Mouse (Mus musculus) cerebellum, adult 2 months (tissue): Measurements from ENCODE around the gene Gm6034.
"Not testable (repeated sequence)": the region's sequence is repeated elsewhere in the genome, so short reads cannot be mapped to it uniquely, and the experiment has no call there.

Experiments used
- CTCF ChIP-seq: fragments of 200-500 bp; IDR thresholded peaks from 2 replicates; pipeline ENCODE4 v1.5.1; 2011; ENCODE audit warnings: low read depth, mild to moderate bottlenecking, control low read depth, low read length, moderate library complexity, borderline replicate concordance; ENCODE audit not compliant: insufficient read depth
- POLR2A ChIP-seq: fragments of 200-500 bp; IDR thresholded peaks from 2 replicates; pipeline ENCODE4 v1.6.1; 2011; ENCODE audit warnings: low read length, control low read depth, borderline replicate concordance; ENCODE audit not compliant: insufficient read depth

DNA sequence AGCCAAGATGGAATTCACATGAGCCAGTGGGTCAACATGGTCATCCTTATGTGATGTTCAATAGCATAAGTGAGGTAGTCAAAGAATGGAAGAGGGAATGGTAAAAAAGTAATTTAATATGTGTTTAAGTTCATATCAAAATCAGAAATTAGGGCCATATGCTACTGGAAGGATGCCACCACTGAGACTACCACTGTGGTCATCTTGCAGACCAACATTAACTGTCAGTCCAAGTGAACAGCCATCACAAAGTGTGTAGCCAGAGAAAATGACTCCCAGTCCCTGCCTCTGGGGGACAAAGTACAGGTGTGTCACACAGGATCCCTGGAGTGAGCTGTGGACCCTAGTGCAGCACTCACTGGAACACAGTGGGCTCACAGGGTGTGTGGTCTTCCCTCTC, 39.1 kb downstream of the Gm6034 start:
- TF ChIP-seq CTCF, POLR2A: not testable (repeated sequence)
